Comparison of ENCODE assay signal across 8 mouse cellular contexts in the genomic region with DNA sequence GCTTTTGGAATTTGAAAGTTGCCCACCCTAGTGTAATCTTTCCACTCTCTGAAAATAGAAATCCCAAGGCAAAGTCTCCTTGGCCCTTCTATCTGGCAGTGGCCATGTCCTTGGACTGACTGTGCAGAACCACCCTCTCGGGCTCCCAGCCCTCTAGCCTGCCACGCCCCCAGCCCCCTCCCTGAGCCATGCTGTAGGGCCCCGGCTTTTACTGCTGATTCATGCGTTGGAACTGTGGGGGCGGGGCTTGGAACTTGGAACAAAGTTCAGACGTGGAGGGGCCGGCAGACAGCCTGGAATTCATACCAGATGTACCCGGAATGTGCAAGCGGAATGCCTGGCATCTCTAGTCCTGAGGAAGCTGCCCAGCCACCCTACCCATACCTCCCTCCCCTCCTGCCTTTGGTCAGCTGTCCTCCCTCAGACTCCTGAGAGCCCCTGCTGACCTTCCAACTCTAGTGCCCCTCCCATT. TPM values are rescaled to one million over a fixed set of nuclear protein-coding genes. Genes with fewer than 3 reads are reported as not detected.
DNase-seq lines count a peak whose midpoint lies in the region; ATAC-seq and TF ChIP-seq lines count a peak whose summit lies in the region.

No protein-coding gene starts in this region.

- H3K4me3 ChIP-seq in forebrain, embryonic 16.5 days (replicated peaks; ENCODE audit: low read length), result no peak overlapping the region
- peak overlapping the region; percentile 68 for H3K4me3 ChIP-seq in hindbrain, embryonic 11.5 days (ENCODE audit: low read depth, low read length)
- peak overlapping the region; percentile 84 for H3K4me3 ChIP-seq in left cerebral cortex, adult 2 months
- H3K4me3 ChIP-seq in macrophage (ENCODE audit: inconsistent target), result peak overlapping the region; percentile 100

- DNase-seq in Patski (ENCODE audit: low read depth, low spot score), result no peak
- DNase-seq in cerebellum, adult 18-20 months, result peak; percentile 45 to 55
- DNase-seq in hindbrain, embryonic 11.5 days (ENCODE audit: low spot score), result peak; percentile 77
- DNase-seq in left cerebral cortex, adult 2 months (ENCODE audit: extremely low spot score in 1 of 2, low spot score in 2 of 2), result peak; percentile 60 to 61
- peak; percentile 48 for DNase-seq in right cerebral cortex, postnatal 25 days
- peak; percentile 98 for DNase-seq in yolk sac, embryonic 10.5 days (ENCODE audit: low spot score)

- peaks cover 8% of the 10 kb centered on the region for H3K36me3 ChIP-seq in forebrain, embryonic 16.5 days (ENCODE audit: control insufficient read depth, insufficient read depth)
- no peaks in the 10 kb centered on the region for H3K36me3 ChIP-seq in hindbrain, embryonic 11.5 days (ENCODE audit: control insufficient read depth, insufficient read depth, low read length)
- H3K36me3 ChIP-seq in macrophage (ENCODE audit: inconsistent target), result peaks cover 35% of the 10 kb centered on the region

- peak overlapping the region; percentile 78; the same call in 1 of the 2 replicates for H3K4me2 ChIP-seq in forebrain, embryonic 16.5 days (ENCODE audit: low read length)
- H3K4me2 ChIP-seq in hindbrain, embryonic 11.5 days (replicated peaks; ENCODE audit: low read depth, low read length), result peak overlapping the region; percentile 67

- peak; percentile 59 for ATAC-seq in Patski
- ATAC-seq in forebrain, embryonic 16.5 days, result no peak
- no peak for ATAC-seq in hindbrain, embryonic 11.5 days (ENCODE audit: low FRiP score)

- peaks cover 4% of the 10 kb centered on the region for H3K9me3 ChIP-seq in forebrain, embryonic 16.5 days (ENCODE audit: control insufficient read depth, low read length)
- no peaks in the 10 kb centered on the region for H3K9me3 ChIP-seq in hindbrain, embryonic 11.5 days (ENCODE audit: control insufficient read depth, low read length)

- intact Hi-C loops in left cerebral cortex, adult 2 months (cut with DNase I), result loop anchor here (5.0 kb wide), 1 partner anchor 271 kb away; a partner anchor contains a TSS

- no peak overlapping the region for H3K27ac ChIP-seq in forebrain, embryonic 16.5 days (ENCODE audit: low read length)
- no peak overlapping the region for H3K27ac ChIP-seq in hindbrain, embryonic 11.5 days (ENCODE audit: low read depth, low read length)
- H3K27ac ChIP-seq in left cerebral cortex, adult 2 months, result peak overlapping the region; percentile 95
- H3K27ac ChIP-seq in macrophage, result peak overlapping the region; percentile 96

- no peak for TF ChIP-seq CTCF in Patski (IDR thresholded peaks at IDR 0.05)
- no peak for TF ChIP-seq CTCF in left cerebral cortex, adult 2 months (IDR thresholded peaks at IDR 0.05)

- H3K27me3 ChIP-seq in Patski, result no peaks in the 10 kb centered on the region
- 0 out of 2 replicates have a peak, but pooled peaks cover 4% of the 10 kb centered on the region for H3K27me3 ChIP-seq in forebrain, embryonic 16.5 days (replicated peaks; ENCODE audit: control insufficient read depth, insufficient read depth, low read length)
- no peaks in the 10 kb centered on the region for H3K27me3 ChIP-seq in hindbrain, embryonic 11.5 days (ENCODE audit: control insufficient read depth, insufficient read depth, low read length)

- CTCF ChIA-PET in Patski (lab: Charles Lee), result interaction anchor here (0.7 to 1.8 kb wide), 5 partner anchors 12 to 270 kb away, joined by 3 to 6 read pairs (median 4); no protein-coding TSS in a partner anchor

- POLR2A ChIA-PET in Patski (lab: Charles Lee), result interaction anchor here (0.6 to 1.5 kb wide), 8 partner anchors 9 to 292 kb away, joined by 3 to 7 read pairs (median 3); a partner anchor contains a TSS

- peaks cover 22% of the 10 kb centered on the region for H3K4me1 ChIP-seq in forebrain, embryonic 16.5 days (replicated peaks; ENCODE audit: control insufficient read depth, insufficient read depth, low read length)
- peaks cover 10% of the 10 kb centered on the region for H3K4me1 ChIP-seq in hindbrain, embryonic 11.5 days (replicated peaks; ENCODE audit: control insufficient read depth, insufficient read depth, low read length)

- whole genome bisulfite sequencing in forebrain, embryonic 16.5 days, result 2% methylated on average over 9 of the region's 9 CpGs
- 6% methylated on average over 9 of the region's 9 CpGs for WGBS in hindbrain, embryonic 11.5 days
- WGBS in macrophage (ENCODE audit: missing documents), result 15% methylated on average over 9 of the region's 9 CpGs

- in situ Hi-C loops in Patski (cut with MboI; ENCODE audit: low pct_unique_long_range_greater_than_20kb), result loop anchor here (5.0 to 10.0 kb wide), 3 partner anchors 61 to 478 kb away; a partner anchor contains a TSS

- peaks cover 42% of the 10 kb centered on the region for H3K79me2 ChIP-seq in macrophage (ENCODE audit: inconsistent target)

- H3K9ac ChIP-seq in forebrain, embryonic 16.5 days (replicated peaks; ENCODE audit: low read depth, low read length), result no peak overlapping the region
- no peak overlapping the region for H3K9ac ChIP-seq in hindbrain, embryonic 11.5 days (ENCODE audit: low read depth, low read length)

RNA-seq across cellular contexts. Expression of a gene that starts 1.4 kb away (rescaled TPM):
- polyA plus RNA-seq in Patski (2021) (0.85 TPM), macrophage (2018) (2.5 to 4.9 TPM (median 4.5 TPM) in 3 replicates)
- polyA plus RNA-seq in forebrain, embryonic 16.5 days (2015; fragmentation: Nextera tagmentation; extraction: Ambion mirVana), result 1.4 and 1.6 TPM in 2 replicates
- polyA plus RNA-seq in hindbrain, embryonic 11.5 days (2014; fragmentation: Nextera tagmentation; extraction: Ambion mirVana), result 9.1 and 9.9 TPM in 2 replicates
- total RNA-seq in left cerebral cortex, adult 2 months (2021), result under 1 TPM; 0.51 to 0.66 TPM
- 1 to 10 TPM in 25 of 26 experiments, not detected in 1; 1.7 to 8.3 (median 3.3) TPM for total RNA-seq in macrophage (2018; cell fraction: chromatin; rRNA removed)
- 1 to 10 TPM; 3.2 to 6.1 (median 4.6) TPM for total RNA-seq in macrophage (2018; cell fraction: cytosol; rRNA removed)
- 1 to 10 TPM; 1.2 to 8.2 (median 4.0) TPM for total RNA-seq in macrophage (2018; cell fraction: nucleus; rRNA removed)

RNA-seq across cellular contexts. Expression of a gene that starts 8.4 kb away (rescaled TPM):
- polyA plus RNA-seq in Patski (2021) (28.9 TPM), macrophage (2018) (45.8 to 53.6 TPM (median 49.5 TPM) in 3 replicates)
- 9.2 and 10.0 TPM in 2 replicates for polyA plus RNA-seq in forebrain, embryonic 16.5 days (2015; fragmentation: Nextera tagmentation; extraction: Ambion mirVana)
- 3.1 and 4.1 TPM in 2 replicates for polyA plus RNA-seq in hindbrain, embryonic 11.5 days (2014; fragmentation: Nextera tagmentation; extraction: Ambion mirVana)
- total RNA-seq in left cerebral cortex, adult 2 months (2021), result 10 to 100 TPM; 19.5 to 20.7 TPM
- total RNA-seq in macrophage (2018; cell fraction: chromatin; rRNA removed), result 100 to 1,000 TPM in 11 of 26 experiments, 10 to 100 TPM in 15; 43.1 to 170 (median 98.5) TPM
- total RNA-seq in macrophage (2018; cell fraction: cytosol; rRNA removed), result 10 to 100 TPM; 25.1 to 84.8 (median 54.5) TPM
- 100 to 1,000 TPM in 9 of 26 experiments, 10 to 100 TPM in 17; 49.0 to 151 (median 92.0) TPM for total RNA-seq in macrophage (2018; cell fraction: nucleus; rRNA removed)

RNA-seq across cellular contexts. Expression of a gene that starts 23.5 kb away (rescaled TPM):
- polyA plus RNA-seq in Patski (2021), result 0.04 TPM
- not detected in 2 replicates for polyA plus RNA-seq in forebrain, embryonic 16.5 days (2015; fragmentation: Nextera tagmentation; extraction: Ambion mirVana)
- polyA plus RNA-seq in hindbrain, embryonic 11.5 days (2014; fragmentation: Nextera tagmentation; extraction: Ambion mirVana), result 0.36 TPM in 1 of 2 replicates, not detected in the other
- under 1 TPM in 1 of 2 experiments, not detected in 1; 0.28 TPM for total RNA-seq in left cerebral cortex, adult 2 months (2021)
- 1 to 10 TPM in 8 of 26 experiments, under 1 TPM in 11, not detected in 7; 0.25 to 3.9 (median 0.73) TPM for total RNA-seq in macrophage (2018; cell fraction: chromatin; rRNA removed)
- total RNA-seq in macrophage (2018; cell fraction: cytosol; rRNA removed), result under 1 TPM in 3 of 26 experiments, not detected in 23; 0.04 to 0.10 (median 0.06) TPM
- 1 to 10 TPM in 6 of 26 experiments, under 1 TPM in 15, not detected in 5; 0.28 to 3.3 (median 0.59) TPM for total RNA-seq in macrophage (2018; cell fraction: nucleus; rRNA removed)
- 0.11 TPM in 1 of 3 replicates, not detected in the others for polyA plus RNA-seq in macrophage (2018)

RNA-seq across cellular contexts. Expression of a gene that starts 23.7 kb away (rescaled TPM):
- 132 TPM for polyA plus RNA-seq in Patski (2021)
- polyA plus RNA-seq in forebrain, embryonic 16.5 days (2015; fragmentation: Nextera tagmentation; extraction: Ambion mirVana), result 54.8 and 58.5 TPM in 2 replicates
- 86.6 and 89.6 TPM in 2 replicates for polyA plus RNA-seq in hindbrain, embryonic 11.5 days (2014; fragmentation: Nextera tagmentation; extraction: Ambion mirVana)
- total RNA-seq in left cerebral cortex, adult 2 months (2021), result 100 to 1,000 TPM; 133 to 138 TPM
- 10 to 100 TPM; 28.3 to 79.8 (median 59.2) TPM for total RNA-seq in macrophage (2018; cell fraction: chromatin; rRNA removed)
- total RNA-seq in macrophage (2018; cell fraction: cytosol; rRNA removed), result 10 to 100 TPM; 46.5 to 98.0 (median 75.5) TPM
- 100 to 1,000 TPM in 4 of 26 experiments, 10 to 100 TPM in 22; 41.5 to 126 (median 76.1) TPM for total RNA-seq in macrophage (2018; cell fraction: nucleus; rRNA removed)
- 72.5 to 92.1 TPM (median 86.0 TPM) in 3 replicates for polyA plus RNA-seq in macrophage (2018)

RNA-seq across cellular contexts. Expression of a gene that starts 40.4 kb away (rescaled TPM):
- 2.5 TPM for polyA plus RNA-seq in Patski (2021)
- 24.3 and 44.3 TPM in 2 replicates for polyA plus RNA-seq in forebrain, embryonic 16.5 days (2015; fragmentation: Nextera tagmentation; extraction: Ambion mirVana)
- 90.5 and 91.3 TPM in 2 replicates for polyA plus RNA-seq in hindbrain, embryonic 11.5 days (2014; fragmentation: Nextera tagmentation; extraction: Ambion mirVana)
- 10 to 100 TPM in 1 of 2 experiments, 1 to 10 TPM in 1; 9.7 to 10.5 TPM for total RNA-seq in left cerebral cortex, adult 2 months (2021)
- total RNA-seq in macrophage (2018; cell fraction: chromatin; rRNA removed), result 10 to 100 TPM in 1 of 26 experiments, 1 to 10 TPM in 3, under 1 TPM in 3, not detected in 19; 0.40 to 90.9 (median 1.5) TPM
- total RNA-seq in macrophage (2018; cell fraction: cytosol; rRNA removed), result 1 to 10 TPM in 3 of 26 experiments, under 1 TPM in 20, not detected in 3; 0.15 to 1.2 (median 0.42) TPM
- 10 to 100 TPM in 1 of 26 experiments, 1 to 10 TPM in 3, under 1 TPM in 1, not detected in 21; 0.80 to 16.4 (median 2.2) TPM for total RNA-seq in macrophage (2018; cell fraction: nucleus; rRNA removed)
- polyA plus RNA-seq in macrophage (2018), result 0.86 to 1.0 TPM in 2 of 3 replicates, not detected in the other

Comparison
In these comparisons a context has a peak if more than half of its experiments do, and no peak if none do; other contexts are left out.
1. H3K27ac ChIP-seq: peak in left cerebral cortex, adult 2 months (single experiment) and macrophage (single experiment); none in forebrain, embryonic 16.5 days (single experiment) and hindbrain, embryonic 11.5 days (single experiment).